Mouse (Mus musculus) T-helper 17 cell (primary cell): ENCODE measurements around the gene Pdss1.

Experiments
- in situ Hi-C, 2 experiments: fragments of 300-600 bp; cut with MboI, MseI; formaldehyde crosslinking; loops; 1 replicate in 1 of 2; 2 replicates in 1 of 2; pipeline ENCODE4 v1.15.1; 2025; ENCODE audit warnings: high pct_unique_total_duplicates in 2 of 2

Pdss1 gene

DNA sequence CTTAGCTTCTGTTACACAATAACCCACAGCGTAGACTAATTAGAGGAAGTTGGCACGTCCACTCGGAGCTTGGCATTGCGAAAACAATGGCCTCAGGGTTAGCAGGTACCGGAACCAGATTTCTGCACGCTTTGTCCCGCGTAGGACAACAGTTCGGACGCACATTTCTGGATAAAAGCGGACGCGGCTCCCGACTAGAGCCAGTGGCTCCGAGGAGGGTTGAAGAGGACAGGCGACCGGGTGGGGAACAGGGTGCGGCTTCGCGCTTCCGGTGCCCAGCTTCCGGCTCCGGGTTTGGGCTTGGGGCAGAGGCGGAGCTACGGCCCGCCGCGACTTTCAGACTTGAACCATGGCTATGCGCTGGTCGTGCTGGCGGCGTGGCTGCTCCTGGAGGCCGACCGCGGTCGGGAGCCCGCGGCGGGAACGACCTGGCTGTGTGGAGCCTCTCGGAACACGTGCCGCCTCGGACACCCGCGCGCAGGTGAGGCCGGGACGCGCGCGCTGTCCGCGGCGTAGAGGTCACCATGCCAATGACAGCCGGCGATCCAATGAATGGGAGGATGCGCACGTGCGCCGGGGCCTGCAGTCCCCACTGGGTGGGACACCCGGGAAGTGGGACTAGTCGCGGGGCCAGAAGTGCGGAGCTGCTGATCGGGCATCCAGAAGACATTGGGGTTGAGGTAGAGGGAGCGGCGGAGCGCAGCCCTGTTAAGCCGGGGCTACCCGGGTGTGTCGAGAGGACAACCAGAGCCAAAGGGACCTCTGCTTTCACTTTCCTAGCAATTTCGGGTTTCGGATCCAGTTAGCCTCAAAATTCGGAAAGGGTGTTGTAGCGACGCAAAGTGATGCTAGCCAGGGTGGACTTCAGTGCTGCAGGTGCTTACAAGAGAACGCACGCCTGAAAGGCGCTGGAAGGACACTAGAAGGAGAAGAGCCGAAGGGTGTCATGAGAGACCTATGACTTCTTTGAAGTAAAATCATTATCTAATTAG is at the start of gene Pdss1:
Gene Pdss1 (plus strand): TSS at position 241 of the 992 bp plus-strand sequence.
- in situ Hi-C loops, result loop anchor here (25.0 kb wide), 2 partner anchors 642 to 758 kb away; no protein-coding TSS in a partner anchor

DNA sequence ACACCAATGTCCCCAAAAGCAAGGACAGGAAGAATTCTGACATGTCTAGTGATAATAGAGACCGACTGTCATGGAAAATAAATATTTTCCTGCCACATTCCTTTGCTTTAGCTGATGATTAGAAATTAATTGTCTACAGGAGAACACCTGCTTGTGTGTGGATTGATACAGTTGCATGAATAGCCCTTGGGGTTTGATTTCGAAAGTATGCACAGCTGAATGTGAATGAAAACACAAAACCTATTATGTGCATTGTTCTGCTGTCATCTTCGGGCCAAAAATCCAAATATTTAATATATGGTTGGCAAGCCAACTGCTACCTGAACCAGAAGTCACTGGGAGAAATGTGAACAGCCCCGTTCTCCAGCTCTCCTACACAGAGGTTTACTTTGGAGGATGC is 43.4 kb upstream of the Pdss1 start:
- in situ Hi-C loops, result loop anchor here (10.0 to 25.0 kb wide), 4 partner anchors 77 to 890 kb away; partner anchors contain the start of gene Apbb1ip (in 1 of the 2)

DNA sequence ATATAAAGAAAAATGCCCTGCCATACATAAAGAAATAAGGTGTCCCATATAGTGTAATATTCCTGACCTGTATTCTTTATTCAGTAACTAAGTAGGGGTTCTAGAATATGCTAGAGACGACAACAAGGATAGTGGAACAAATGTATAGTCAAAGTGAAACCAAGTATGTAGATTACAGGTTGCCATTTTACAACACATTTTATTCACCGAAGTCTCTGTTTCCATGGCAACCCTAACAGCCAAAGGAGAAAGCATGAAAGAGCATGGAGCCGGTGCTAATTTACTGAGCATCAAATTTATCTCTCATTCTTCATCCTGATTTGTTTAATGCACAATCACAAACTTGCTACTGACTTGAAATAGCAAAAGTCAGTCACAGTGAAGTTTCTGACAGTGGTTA is 37.8 kb upstream of the Pdss1 start:
- in situ Hi-C loops, result loop anchor here (10.0 to 25.0 kb wide), 4 partner anchors 83 to 895 kb away; partner anchors contain the start of gene Apbb1ip (in 1 of the 2)

DNA sequence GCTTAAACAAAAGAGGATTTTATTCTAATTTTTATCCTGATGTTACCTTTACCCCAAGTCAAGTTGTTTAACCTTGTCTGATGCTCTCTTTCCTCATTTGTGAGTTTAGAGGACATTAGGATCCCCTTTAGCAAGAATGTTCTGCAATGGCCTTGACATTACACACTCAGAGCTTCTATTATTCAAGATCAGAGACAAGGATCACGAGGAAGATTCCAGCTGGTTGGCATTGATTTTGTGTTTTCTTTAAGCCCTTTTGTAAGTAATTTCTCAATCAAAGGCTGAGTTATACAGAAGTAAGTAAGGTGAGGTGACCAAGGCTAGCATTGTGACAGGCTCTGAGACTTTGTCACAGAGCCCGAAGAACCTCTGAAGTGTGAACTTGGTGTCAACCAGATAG is 33.1 kb upstream of the Pdss1 start:
- in situ Hi-C loops, result loop anchor here (25.0 kb wide), 3 partner anchors 475 to 900 kb away; no protein-coding TSS in a partner anchor

DNA sequence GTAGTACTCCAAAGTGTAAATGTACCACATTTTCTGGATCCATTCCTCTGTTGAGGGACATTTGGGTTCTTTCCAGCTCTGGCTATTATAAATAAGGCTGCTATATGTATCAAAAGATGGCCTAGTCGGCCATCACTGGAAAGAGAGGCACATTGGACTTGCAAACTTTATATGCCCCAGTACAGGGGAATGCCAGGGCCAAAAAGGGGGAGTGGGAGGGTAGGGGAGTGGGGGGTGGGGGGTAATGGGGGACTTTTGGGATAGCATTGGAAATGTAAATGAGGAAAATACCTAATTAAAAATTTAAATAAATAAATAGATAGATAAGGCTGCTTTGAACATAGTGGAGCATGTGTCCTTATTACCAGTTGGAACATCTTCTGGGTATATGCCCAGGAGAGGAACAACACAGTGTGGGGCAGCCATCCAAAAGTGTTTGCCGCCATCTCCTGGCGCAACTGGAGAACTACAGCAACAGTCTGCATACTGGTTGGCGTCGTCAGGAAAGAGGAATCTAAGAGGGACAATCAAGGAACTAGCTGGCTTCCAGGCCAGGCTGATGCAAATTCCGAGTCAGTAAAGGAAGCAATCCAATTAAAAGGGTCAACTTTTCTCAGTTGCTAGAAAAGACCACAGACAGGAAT is 30.8 kb upstream of the Pdss1 start:
- in situ Hi-C loops, result loop anchor here (5.0 to 25.0 kb wide), 7 partner anchors 107 to 922 kb away; partner anchors contain the start of gene Gad2 (in 1 of the 2)

DNA sequence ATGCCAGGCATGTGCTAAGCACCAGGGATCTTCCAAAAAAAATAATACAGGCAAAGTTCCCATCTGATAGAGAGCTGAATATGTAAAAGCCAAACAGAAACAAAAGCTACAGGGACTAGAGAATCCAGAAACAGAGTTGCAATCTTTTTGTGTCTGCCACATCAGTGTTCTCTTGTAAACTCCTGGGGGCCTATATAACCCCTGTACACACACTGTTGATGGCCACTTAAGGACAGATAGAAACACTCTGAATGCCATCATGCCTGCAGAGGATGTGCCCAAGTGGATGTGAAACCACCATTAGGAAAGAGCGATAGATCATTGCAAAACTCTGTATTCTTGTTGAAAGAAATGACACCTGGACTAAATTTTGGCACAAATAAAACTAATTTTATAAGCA is 29.5 kb upstream of the Pdss1 start:
- in situ Hi-C loops, result loop anchor here (5.0 to 25.0 kb wide), 7 partner anchors 109 to 924 kb away; partner anchors contain the start of gene Gad2 (in 1 of the 2)

DNA sequence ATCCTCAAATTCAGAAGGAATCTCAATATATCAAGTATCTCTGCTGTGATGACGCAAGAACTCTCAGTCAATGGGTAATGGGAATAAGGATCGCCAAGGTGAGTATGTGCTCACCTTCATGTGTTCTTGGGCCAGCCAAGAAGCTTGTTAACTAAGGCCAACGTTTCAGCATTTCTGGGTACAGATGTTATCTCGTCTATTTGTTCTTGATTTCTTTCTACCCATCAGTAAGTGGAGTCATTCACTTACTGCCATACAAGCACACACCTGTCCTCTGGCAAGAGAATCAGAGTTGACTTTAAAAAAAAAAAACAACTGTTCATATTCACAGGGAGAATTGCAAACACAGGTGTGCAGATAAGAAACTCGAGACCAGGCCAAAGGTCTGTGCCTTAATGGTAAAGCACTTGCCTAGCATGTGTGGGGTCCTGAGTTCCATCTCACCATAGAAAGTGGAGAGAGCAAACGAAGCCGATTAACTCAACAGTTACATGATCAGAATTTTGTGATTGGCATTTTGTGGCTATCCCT is 28.4 kb upstream of the Pdss1 start:
- in situ Hi-C loops, result loop anchor here (5.0 to 25.0 kb wide), 7 partner anchors 110 to 925 kb away; partner anchors contain the start of gene Gad2 (in 1 of the 2)

DNA sequence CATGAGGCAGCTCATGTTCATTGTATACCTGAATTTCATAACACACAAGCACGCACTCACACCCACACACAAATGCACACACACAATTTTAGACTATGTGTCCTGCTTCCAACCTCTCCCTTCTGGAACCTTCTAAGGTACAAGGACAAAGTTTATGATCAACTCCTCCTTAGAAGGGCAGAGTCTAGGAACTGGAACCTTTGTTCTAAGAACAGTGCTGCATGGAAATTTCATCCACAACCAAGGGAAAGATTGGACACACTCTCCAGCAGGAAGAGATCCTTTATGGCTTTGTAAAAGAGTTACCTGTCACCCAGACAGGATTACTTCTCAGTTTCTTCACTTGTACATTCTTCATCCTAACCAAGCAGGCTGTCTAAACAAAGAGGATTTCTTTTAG is 22.2 kb upstream of the Pdss1 start:
- in situ Hi-C loops, result loop anchor here (25.0 kb wide), 3 partner anchors 486 to 911 kb away; no protein-coding TSS in a partner anchor

DNA sequence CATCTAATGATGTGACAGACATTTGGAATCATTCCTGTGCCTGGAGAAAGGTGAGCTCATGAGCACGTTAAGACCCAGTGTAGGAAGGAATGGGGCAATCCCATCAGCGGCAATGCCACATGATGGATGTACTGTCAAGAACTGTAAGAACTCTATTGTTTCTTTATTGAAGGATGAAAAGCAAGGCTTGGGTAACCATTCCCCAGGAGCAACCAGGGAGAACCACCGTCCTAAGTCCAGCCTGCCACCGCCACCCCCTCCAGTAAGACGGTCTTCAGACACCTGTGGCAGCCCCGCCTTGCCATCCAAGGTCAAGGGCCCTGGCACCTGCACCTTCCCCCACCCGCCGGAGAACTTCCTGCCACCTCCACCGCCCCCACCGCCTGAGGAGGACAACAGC is 20.7 kb upstream of the Pdss1 start:
- in situ Hi-C loops, result loop anchor here (25.0 kb wide), 5 partner anchors 487 to 912 kb away; no protein-coding TSS in a partner anchor

DNA sequence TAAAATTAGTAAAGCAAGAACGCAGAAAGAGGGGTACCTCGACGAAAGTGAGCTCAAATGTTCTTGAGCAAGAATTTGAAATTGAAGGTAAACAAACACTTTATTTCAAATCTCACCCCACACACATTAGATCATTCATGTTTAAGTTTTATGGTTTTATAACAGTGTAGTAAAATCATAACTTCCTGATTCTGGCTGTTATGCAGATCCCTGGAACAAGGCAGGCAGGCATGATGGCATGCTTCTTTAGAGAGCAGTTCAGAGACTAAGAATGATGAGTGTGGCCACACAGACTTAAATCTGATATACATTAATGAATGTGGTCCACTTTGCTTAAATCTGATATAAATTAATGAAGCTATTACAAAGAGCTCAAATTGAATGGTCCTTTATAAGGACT is 18.7 kb upstream of the Pdss1 start:
- in situ Hi-C loops, result loop anchor here (25.0 kb wide), 2 partner anchors 661 to 739 kb away; no protein-coding TSS in a partner anchor

DNA sequence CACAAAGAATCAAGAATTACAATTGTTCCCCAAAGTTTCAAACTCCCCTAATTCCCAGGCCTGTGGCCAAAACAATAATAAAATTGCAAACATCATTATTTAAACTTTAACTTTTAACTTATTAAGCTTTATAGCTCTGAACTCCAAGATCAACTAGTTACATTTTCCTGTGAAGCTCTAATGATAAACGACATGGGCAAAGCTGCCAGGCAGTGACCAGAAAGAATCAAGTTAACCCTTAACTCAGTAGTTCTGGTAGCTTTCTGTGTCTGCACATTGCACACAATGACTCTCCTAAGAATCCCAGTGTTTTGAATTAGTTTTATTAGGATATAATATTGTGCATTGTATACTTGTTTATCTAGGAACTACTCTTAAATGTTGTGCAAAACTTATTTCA is 16.5 kb upstream of the Pdss1 start:
- in situ Hi-C loops, result loop anchor here (25.0 kb wide), 2 partner anchors 659 to 741 kb away; no protein-coding TSS in a partner anchor

DNA sequence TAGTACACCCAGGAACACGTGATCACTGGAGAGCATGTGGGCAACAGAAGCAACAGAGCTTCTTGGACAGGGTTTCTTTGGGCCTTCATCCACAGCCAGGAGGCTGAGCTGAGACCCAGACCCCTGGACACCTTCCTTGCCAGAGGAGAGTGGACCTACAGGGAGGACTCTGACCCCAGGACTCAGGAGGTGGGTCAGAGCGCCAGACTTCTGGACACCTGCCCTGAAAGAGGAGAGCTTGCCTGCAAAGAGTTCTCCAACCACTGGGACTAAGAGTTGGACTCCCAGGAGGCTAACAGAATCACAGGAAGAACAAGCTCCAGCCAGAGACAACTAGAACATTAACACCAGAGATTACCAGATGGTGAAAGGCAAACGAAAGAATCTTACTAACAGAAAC is 14.6 kb upstream of the Pdss1 start:
- in situ Hi-C loops, result loop anchor here (25.0 kb wide), 2 partner anchors 657 to 743 kb away; no protein-coding TSS in a partner anchor

DNA sequence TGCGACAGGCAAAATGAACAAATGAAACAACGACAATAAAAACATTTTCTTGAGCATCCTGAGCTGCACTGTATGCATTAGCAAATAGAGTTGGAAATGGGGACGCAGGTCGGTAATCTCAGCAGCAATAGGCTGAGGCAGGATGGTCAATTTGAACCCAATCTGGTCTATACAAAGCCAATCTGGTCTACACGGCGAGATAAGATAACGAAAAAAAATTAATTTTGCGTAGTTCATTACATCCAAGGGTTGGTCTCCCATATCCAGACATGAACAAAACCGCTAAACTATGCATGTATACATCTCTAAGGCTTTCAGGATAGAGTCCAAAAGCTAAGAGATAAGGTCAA is 415 bp upstream of the Pdss1 start:
- in situ Hi-C loops, result loop anchor here (25.0 kb wide), 2 partner anchors 642 to 758 kb away; no protein-coding TSS in a partner anchor

DNA sequence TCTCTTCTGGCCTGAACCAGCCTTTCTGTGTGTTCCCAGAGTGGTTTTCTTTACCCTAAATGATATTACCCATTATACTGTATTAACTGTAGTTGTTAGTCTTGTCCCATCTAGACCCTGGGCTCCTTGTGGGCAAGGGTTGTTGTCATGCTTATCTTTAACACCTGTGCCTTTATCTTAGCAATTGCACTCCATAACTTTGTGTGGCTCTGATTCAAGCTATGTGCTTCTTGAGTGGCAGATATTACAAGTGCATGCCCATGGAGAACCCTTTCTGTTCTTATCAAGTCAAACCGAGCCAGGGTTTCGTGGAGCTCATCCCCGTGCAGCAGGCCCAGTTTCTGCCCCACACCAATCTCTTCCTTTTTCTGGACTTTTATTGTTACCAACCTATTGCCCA is 8.6 kb downstream of the Pdss1 start:
- in situ Hi-C loops, result no loop called here

DNA sequence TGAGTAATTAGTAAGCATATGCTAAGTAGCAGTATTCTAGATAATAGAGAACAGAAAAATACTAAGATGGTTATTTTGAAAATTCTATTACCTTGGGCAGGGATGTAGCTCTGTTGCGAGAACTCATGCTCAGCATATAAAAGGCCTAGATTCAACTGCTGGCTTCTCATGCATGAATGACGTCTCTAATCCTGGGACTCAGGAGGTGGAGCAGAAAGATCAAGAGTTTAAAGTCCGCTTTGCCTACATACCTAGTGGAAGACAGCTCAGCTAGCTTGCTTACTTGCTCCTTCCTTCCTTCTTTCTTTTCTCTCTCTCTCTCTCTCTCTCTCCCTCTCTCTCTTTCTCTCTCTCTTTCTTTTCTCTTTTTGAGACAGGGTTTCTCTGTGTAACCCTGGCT is 19.1 kb downstream of the Pdss1 start:
- in situ Hi-C loops, result loop anchor here in 1 of 2 experiments (5.0 kb wide), 1 partner anchor 82 kb away; no protein-coding TSS in a partner anchor

DNA sequence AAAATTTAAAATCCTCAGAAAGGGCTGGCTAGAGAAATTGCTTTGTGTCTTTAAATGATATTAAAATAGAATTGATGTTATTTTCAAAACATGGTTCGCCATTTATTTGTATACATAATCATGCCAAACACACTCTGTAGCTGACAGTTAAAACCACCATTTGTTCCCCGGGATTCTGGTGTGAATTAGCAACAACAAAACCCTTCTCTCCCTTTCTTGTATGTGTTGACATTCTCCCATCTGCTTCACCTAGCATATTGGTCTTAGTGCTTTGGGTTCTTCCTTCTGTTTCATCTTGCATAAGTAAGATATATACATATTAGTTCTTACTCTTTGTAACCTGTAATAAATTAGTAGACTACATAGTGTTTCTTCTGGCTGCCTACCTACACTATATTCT is 23.3 kb downstream of the Pdss1 start:
- in situ Hi-C loops, result no loop called here

DNA sequence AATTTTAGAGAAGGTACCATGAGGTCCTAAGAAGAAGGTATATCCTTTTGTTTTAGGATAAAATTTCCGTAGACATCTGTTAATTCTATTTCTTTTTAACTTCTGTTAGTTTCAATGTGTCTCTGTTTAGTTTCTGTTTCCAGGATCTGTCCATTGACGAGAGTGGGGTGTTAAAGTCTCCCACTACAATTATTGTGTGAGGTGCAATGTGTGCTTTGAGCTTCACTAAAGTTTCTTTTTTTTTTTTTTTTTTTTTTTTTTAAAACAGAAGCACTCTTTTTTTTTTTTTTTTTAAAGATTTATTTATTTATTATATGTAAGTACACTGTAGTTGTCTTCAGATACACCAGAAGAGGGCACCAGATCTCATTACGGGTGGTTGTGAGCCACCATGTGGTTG is 30.6 kb downstream of the Pdss1 start:
- in situ Hi-C loops, result loop anchor here in 1 of 2 experiments (10.0 kb wide), 1 partner anchor 1339 kb away; no protein-coding TSS in a partner anchor

DNA sequence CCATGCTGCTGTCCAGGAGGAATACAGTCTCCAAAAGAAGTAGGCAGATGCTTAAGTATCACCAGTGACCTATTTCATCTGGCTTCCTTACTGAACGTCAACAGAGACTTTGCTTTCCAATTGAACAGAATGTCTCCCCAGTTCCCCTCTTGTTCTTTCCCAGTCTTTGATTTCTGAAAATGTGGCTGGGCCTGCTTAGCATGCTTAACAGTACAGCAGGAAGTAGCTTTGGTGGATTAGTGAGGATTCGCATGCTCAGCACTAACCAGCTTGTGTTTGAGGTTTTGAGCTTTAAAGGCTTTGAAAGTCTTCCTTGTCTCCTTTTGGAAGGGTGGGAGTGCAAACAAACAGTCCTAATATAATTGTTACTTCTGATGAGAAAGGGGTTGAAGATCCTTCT is 32.9 kb downstream of the Pdss1 start:
- in situ Hi-C loops, result loop anchor here in 1 of 2 experiments (10.0 kb wide), 1 partner anchor 1337 kb away; no protein-coding TSS in a partner anchor

DNA sequence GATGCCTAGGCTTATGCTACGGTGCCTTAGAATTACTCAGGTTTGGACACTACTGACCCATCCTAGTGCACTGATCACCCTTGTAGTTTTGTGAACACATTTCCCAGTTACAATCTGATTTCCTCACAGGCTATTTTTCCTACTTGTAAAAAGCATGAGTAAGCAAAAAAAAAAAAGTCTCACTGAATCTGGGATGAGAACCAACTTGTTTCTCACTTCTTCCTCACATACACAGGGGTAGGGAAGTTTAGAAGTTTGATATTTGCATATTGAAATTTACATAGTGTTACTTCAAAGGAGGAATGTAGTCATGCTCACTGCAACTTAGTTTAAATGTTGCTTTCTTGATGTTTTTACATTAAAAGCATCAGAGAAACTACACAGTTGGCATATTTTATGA is 38.2 kb downstream of the Pdss1 start:
- in situ Hi-C loops, result loop anchor here in 1 of 2 experiments (5.0 kb wide), 1 partner anchor 106 kb away; no protein-coding TSS in a partner anchor

DNA sequence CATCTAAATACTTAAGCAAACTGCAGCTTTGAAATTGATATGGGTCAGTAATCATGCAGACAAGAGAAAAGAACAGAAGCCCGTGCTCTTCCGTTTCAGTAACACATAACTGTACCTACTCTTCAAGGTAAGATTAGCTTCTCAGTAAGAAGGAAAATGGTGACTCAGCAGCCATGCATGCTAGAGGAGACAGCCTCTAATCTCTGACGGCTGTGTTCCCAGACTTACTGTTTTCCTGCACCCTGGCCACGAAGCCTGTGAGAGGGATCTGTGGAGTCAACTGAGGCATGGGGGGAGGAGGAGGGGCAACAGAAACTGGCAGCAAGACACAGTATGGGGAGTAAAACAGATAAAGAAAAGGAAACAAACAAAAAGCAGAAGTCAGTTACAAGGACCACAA is 54.6 kb downstream of the Pdss1 start:
- in situ Hi-C loops, result no loop called here

DNA sequence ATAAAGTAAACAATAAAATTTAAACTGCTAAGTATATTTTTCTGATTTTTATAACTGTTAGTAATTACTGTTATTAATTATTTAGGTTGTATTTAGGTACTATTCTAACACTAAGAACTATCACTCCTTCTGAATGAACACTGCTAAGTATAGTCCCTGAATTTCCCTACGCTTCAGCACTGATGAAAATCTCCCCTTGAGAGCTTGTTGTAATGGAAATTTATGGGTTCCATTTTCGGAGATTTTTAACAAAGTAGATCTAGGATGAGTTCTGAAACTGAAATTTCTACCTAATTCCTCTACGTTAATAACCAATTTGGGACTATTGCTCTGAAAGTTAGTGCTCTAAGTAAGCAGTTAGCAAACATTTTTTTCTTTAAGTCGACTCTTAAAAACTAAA is 59.0 kb downstream of the Pdss1 start:
- in situ Hi-C loops, result no loop called here
